Mouse (Mus musculus) myocyte (in vitro differentiated cells): ENCODE measurements around the gene Tmem234.

Source experiments
- CEBPB ChIP-seq: IDR thresholded peaks from 2 replicates; pipeline ENCODE4 v1.6.1; 2011; ENCODE audit warnings: mild to moderate bottlenecking, moderate library complexity; ENCODE audit not compliant: poor library complexity, insufficient read depth, severe bottlenecking
- E2F4 ChIP-seq: IDR thresholded peaks from one replicate; pipeline ENCODE4 v1.6.1; 2011; ENCODE audit warnings: mild to moderate bottlenecking, control low read depth, moderate library complexity; ENCODE audit not compliant: insufficient read depth
- MAX ChIP-seq: IDR thresholded peaks from one replicate; pipeline ENCODE4 v1.6.1; 2011; ENCODE audit warnings: low read depth, mild to moderate bottlenecking, control low read depth
- MYOD1 ChIP-seq, 3 experiments: IDR thresholded peaks; one replicate each; pipeline ENCODE4 v1.6.1; 2011; ENCODE audit warnings: control low read depth in 2 of 3, low read depth in 2 of 3, mild to moderate bottlenecking in 2 of 3, moderate library complexity in 1 of 3; ENCODE audit not compliant: insufficient read length in 2 of 3, control insufficient read depth in 1 of 3
- MYOG ChIP-seq, 3 experiments: IDR thresholded peaks; one replicate each; pipeline ENCODE4 v1.6.1; 2011; ENCODE audit warnings: control low read depth in 2 of 3, low read depth in 2 of 3, mild to moderate bottlenecking in 2 of 3; ENCODE audit not compliant: insufficient read length in 2 of 3, control insufficient read depth in 1 of 3, insufficient read depth in 1 of 3
- POLR2A ChIP-seq: IDR thresholded peaks from one replicate; pipeline ENCODE4 v1.6.1; 2011; ENCODE audit warnings: low read depth, mild to moderate bottlenecking, control low read depth, moderate library complexity; ENCODE audit not compliant: insufficient read length
- POLR2AphosphoS2 ChIP-seq: IDR thresholded peaks from one replicate; pipeline ENCODE4 v1.6.1; 2011; ENCODE audit warnings: low read depth, control low read depth; ENCODE audit not compliant: insufficient read length
- TCF12 ChIP-seq: IDR thresholded peaks from one replicate; pipeline ENCODE4 v1.6.1; 2011; ENCODE audit warnings: mild to moderate bottlenecking, control low read depth; ENCODE audit not compliant: poor library complexity, insufficient read depth, severe bottlenecking
- TCF3 ChIP-seq: IDR thresholded peaks from one replicate; pipeline ENCODE4 v1.6.1; 2011; ENCODE audit warnings: low read depth, control low read depth; ENCODE audit not compliant: insufficient read length
- USF1 ChIP-seq: IDR thresholded peaks from one replicate; pipeline ENCODE4 v1.6.1; 2011; ENCODE audit warnings: low read depth, mild to moderate bottlenecking, control low read depth, moderate library complexity

DNA sequence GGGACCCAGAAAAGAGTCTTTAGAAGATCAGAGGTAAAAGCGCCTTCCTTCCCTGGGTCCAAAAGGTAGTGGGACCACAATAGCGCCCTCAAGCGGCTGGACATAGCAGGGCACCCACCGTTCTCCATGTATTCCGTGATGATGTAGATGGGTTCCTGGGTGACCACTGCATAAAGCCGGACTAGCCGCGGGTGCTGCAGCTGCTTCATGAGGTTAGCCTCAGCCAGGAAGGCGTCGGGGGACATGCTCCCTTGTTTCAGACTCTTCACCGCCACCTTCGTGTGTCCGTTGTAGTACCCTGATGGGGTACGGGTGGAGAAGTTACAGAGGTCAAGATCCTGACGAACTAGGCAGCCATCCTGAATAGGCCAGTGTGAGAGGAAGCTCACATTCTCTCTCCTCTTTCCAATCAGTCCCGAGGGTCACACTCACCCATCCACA is 45.0 kb upstream of the Tmem234 start:
- TF ChIP-seq POLR2A (no peak), TCF12 (no peak), CEBPB (no peak), USF1 (no peak), E2F4 (no peak), MAX (no peak), TCF3 (no peak), MYOG (IDR thresholded peaks at IDR 0.05; ENCODE audit: control insufficient read depth in 1 of 3, insufficient read depth in 1 of 3, insufficient read length in 2 of 3, low read depth in 2 of 3) (no peak), POLR2AphosphoS2 (no peak), MYOD1 (IDR thresholded peaks at IDR 0.05; ENCODE audit: control insufficient read depth in 1 of 3, insufficient read length in 2 of 3, low read depth in 2 of 3) (no peak)
